Mouse (Mus musculus) A20 (cell line): ENCODE data around the gene Nav1.

Experiments used
- DNase-seq: peaks from one replicate; pipeline ENCODE4 v3.0.0-alpha.2; 2011; ENCODE audit warnings: low read depth, low spot score

The Nav1 gene

DNA sequence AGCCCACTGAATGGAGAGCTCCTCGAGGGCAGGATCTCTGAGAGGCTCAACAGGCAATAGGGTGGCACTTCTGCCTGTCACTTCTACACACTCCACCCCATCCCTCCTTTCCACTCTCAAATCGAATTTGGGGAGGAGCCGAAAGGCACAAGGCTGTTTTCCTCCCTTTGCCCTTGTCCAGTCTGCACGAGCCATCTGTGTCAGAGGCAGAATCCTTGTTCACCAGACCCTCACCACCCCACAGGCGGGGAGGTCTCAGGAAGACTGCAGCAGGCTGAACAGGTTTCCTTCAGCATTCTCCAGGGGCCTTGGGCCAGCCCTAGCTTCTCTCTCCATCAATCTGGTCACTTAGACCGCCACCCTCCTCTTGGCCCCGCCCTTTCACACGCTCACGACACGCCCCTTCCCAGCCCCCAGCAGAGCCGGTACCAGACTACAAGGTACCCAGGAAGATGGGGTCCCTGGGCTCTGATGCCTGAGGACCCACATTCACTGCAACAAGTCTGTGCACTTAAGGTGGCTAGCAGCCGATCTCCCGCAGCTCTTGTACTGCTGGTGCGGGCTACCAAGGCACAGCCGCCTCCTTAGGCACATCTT is 23.9 kb downstream of the Nav1 start:
- DNase-seq: no peak

DNA sequence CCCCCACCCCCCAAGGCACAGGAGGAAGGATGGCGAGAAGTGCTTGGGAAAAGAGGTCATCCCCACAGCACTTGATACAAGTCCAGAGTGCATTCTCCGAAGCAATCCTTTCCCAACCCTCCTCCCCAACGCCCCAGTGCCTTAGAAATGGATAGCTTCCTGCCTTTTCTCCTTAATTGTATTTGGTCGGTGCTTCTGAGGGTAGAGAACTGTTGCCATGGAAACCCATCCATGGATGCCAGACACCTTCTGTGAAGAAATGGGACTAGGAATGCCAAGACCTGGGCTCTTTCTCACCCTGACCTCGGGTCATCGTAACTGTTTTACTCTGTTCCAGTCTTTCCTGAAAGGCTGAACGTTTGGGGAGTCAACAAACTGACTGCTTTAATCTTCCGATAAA is 26.1 kb downstream of the Nav1 start:
- no peak for DNase-seq

DNA sequence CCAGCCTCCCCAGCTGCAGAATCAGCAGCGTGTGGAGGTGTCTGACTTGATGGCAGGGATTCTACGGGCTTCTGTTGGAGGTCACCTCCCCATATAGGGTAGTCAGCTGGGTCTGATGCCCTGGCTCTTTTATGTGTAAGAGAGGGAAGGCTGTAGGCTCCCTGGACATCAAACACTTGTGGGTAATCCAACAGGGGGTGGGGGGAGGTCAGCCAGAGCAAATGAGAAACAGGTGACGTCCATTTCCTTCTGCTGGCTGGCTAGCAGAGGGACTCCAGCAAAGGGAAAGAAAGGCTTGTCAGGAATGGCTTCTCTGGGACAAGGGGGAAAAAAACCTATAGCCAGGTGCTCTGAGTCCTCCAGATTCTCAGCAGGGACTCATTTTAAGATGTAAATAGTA is 28.0 kb downstream of the Nav1 start:
- no peak for DNase-seq

DNA sequence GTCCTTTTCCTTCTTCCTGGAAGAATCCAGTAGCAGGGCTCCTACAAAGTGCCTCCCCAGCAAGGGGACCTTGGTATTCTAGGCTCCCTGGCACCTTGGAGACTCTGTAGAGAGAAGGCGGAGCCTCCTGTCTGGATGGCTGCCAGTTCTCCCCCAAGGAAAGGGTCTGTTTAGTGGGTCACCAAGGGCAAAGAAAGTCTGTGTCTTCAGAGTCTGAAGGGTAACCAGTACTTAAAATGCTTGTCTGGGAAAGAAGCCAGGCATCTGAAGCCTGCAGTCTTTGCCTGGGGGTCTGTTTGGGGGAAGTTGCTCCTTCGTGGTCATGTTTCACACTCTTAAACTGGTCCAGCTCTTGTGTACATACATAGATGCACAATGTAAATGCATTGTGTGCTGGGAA is 29.3 kb downstream of the Nav1 start:
- no peak for DNase-seq

DNA sequence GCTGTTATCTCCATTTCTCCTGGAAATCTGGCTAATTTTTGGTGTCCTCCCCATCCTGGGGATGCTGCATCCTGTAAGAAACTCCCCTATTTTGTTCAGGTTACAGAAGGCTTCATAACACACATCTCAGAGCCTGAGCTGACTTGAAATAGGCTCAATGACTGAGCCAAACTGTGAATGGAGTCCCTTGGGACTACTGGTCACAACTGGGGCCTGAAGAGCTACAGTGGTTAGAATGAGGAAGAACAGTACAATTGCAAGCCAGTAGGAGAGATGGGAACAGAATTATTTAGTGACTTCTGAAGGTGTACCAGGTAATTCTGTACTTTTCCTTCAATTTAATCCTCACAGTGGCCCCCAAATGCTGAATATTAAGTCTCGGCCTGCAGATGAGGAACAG is 31.7 kb downstream of the Nav1 start:
- DNase-seq: peak; percentile 18

DNA sequence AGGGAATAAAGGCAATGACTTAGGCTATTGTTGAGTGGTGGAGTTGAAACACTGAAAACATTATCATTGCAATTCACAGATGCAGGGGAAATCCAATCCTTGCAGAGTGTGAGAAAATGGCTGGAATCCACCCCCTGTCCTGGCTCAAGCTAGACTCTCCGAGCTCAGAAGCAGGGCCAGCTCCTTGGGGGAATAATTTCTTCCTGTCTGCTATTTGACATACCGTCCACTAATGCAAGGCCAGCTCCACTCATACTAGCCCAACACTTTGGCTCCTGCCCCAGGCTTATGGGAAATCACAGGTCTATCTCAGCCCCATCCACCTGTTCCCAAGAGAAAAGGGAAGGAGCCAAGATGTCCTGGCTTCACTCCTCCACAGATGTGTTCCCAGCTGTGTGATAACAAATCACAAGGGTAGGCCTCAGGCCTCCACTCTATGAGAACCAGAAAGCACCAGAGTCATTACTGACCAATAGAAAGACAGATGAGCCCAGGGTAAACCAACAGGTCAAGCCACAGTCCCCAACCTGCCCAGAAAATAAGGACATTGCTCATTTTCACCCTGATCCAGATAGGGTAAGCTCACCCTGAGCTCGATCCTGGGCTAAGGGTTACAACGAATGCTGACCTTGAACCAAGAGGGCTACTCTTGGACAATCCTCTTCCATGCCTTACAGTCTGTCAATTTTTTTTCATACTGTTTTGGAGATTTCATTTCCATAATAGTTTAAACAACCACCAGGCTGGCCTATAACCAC is 32.5 kb downstream of the Nav1 start:
- no peak for DNase-seq

DNA sequence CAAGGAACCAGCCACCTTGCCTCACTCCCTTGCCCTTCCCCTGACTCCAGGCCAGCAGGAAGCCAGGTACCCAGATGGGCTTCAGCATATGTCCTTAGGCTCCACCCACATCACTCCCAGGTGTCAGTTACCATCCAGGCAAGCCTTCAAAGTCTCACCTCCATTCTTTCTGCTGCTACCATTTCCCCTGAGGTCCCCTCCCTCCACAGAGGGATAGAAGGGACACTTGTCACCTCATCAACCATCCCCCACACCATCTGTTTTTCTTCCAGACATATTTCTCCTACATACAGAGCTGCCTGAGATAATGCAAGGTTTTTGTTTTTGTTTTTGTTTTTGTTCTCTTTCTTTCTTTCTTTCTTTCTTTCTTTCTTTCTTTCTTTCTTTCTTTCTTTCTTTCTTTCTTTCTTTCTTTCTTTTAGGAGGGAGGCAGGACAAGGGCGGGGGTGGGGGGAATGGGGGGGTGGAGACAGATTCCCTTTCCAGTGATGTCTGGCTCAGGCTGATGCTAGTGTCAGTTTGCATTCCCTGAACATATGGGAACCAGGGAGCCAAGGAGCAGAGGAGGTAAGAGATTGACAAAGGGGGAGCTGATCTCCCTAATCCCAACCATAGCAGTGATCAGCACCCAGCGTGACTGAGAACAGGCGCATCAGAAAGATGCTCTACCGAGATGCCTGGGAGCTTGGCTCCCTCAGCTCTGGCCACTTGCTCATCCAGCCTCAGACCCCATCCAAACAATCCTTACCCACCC is 34.8 kb downstream of the Nav1 start:
- no peak for DNase-seq

DNA sequence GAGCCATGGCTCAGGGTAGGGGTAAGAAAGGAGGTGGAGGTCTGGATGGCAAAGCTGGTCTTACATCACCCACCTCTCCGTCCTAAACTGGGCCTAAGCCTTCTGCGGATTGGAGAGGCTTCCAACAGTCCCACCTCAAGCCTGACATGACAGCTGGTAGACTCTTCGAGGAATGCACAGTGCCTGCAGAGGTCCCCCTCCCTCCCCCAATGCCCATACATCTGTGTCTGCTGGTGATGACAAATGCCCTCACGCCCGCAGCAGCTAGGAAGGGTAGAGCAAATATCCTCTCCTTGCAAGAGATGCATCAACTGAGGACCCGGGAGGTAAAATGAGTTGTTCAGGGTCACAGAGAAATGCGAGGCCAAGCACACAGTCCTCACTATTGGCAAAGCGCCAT is 39.0 kb downstream of the Nav1 start:
- DNase-seq: no peak

DNA sequence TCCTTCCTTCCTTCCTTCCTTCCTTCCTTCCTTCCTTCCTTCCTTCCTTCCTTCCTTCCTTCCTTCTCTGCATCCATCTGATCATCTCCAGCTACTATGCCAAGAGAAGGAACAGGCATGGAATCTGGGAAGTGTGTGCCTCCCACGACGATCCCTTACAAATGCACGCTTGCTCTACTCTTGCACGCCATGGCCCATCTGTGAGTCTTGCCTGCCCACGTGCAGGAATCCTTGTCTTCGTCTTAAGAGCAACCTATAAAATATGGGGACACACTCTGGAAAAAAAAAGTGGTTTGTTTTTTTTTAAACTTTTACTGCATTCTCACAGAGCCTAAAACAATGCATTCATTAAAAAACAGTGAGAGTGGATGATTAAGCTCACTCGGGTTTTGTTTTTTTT is 40.5 kb downstream of the Nav1 start:
- no peak for DNase-seq

DNA sequence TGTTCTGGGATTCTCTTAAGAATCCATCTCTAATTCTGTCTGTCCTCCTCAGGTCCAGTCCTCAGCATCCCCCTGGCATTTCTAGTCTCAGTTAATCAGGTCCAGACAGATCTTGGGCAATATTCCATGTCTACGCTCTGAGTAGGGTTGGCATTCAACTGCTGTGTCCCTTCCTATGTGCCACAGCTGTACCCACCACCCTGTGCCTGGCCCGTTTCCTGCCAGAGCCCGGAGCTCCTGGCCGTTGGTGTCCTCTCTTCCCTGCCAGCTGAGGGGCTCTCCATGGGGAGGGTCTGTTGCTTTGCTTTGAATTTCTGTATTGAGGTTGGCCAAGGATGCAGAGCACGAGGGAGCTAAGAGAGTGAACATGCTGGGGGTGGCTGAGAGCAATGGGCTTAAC is 41.3 kb downstream of the Nav1 start:
- DNase-seq: no peak

DNA sequence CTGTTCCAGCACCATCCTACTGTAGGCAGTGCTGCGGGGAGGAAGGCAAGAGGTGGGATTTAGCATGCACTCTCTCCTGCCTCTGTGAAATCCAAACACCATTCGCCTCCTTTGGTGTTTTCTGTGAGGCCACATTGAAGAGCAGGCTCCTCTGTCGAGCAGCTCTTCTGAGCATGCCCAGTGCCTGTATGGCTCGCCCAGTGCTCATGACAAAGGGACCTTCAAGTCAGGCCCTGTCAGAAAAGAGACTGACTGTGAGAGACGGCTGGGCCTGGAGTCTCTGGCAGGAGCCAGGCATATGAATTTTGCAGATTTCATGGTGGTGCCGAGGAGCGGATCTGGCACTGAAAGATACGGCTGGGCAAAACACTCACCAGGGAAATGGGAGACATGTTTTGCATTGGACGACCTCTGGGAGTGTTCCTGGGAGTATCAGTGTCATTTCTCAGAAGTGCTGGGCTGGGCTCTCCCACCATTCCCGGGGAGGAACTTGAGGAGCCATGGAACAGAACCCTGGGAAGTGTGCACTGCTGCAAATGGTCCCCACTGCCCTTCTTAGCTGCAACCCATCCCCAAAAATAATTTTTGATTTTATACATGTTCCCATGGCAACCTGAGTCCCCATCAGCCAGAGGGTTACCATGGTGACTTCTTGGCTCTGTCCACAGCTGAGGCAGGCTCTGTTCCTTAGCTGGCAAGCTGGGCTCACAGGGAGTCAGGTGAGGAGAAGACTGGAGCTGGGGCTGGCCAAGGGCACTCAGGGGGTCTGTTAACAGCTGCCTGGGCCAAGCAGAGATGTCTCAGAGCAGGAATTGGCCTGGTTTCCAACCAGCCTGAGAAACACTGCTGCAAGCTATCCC is 42.2 kb downstream of the Nav1 start:
- no peak for DNase-seq

DNA sequence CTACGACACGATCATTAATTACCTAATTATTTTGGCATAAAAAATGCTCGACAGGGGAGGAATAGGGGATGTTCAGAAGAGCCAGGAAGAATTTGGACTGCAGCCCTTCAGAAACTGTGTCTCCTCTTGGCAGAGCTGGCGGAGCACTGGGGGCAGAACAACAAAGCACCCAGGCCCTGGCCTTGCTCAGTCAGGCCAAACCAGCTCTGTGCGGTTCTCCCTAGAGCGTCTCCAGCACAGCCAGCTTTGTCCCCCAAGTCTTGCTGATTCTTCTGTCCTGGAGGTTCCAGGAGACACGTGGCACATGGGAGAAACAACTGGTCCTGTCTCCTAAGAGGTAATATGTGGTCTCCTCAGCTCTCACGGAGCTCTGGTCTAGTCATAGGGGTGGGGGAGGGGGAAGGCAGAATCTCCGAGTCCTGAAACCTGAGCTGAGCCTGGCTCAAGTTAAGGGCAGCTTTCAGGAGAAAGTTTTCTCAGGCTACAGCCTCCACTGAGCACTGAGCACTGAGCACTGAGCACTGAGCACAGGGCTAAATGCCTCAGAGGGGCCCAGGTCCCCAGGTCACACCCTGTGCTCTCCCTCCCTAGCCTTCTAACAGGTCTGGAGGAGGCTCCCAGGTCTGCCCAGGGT is 43.2 kb downstream of the Nav1 start:
- DNase-seq: no peak

DNA sequence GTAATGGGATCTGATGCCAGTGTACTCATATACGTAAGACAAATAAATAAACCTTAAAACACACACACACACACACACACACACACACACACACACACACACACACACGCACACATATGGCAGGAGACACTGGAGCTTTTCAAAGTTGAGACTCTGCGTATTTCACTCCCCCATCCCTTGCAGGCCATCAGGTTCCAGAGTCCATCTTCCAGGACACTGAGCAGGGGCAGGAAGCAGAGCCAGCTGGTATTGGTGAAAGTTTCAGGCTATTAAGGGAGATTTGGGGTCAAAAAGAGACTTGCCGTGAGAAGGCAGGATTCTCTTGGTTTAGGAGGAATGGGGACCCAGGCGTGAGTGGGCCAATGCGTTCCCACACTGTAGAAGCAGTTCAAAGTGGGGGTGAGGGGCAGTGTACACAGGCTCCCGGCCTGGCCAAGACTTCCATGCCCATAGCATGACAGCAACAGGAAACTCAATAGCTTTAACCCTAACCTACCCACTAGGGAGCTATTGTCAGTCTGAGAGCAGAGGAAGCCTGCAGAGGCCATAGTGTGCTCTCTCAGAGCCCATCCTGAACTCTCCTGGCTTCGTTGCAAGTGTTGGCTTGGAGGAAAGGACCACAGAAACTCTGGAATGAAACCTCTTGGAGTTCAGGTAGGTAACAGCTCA is 44.0 kb downstream of the Nav1 start:
- no peak for DNase-seq

DNA sequence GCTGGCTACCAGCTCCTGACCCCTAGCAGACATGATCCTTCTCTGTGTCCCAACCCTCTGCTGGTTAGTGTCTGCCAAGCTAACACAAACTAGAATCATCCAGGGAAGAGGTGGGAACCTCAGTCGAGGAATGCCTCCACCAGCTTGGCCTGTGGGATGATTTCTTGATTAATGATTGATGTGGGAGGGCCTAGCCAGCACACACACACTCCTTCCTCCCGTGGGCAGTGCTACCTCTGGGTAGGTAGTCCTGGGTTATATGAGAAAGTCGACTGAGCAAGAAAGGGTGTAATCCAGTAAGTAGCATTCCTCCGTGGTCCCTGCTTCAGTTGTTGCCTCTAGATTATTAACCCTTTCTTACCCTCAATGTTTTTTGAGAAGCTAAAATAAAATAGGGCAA is 45.0 kb downstream of the Nav1 start:
- DNase-seq: no peak

DNA sequence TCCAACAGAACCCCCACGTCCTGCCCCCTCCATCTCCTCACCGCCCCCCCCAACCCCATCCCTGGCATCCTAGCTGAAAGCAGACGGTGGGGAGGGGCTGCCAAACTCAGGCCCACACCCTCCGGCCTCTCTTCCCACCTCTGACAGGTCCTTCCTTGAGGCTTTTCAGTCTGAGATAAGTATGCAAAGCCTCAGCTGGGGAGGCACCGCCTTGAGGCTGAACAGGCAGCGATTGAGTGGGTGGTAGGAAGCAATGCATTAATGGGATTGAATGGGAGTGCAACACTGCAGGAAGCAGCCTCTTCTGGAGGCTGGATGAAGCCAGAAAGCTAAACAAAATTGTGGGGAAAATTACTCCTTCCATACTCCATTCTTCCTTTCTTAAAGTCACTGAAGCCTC is 45.8 kb downstream of the Nav1 start:
- DNase-seq: no peak

DNA sequence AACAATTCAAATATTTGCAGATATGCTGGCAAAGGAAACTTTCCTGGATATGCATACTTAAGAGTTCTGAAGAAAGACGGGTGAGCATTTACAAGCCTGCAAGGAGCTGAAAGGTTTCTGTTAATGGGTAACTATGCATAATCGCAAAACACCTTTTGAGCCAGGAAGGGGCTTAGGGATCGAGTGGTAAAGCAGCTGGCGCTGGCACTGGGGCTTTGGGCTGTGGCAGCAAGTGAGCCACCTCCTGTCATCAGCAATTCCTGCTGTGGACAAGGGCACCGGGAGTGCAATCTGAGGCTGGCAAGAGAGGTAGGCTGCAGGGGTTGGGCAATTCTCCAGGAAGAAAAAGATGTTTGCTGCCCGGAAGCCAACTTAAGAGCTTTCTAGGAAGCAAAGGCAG is 49.1 kb downstream of the Nav1 start:
- DNase-seq: no peak

DNA sequence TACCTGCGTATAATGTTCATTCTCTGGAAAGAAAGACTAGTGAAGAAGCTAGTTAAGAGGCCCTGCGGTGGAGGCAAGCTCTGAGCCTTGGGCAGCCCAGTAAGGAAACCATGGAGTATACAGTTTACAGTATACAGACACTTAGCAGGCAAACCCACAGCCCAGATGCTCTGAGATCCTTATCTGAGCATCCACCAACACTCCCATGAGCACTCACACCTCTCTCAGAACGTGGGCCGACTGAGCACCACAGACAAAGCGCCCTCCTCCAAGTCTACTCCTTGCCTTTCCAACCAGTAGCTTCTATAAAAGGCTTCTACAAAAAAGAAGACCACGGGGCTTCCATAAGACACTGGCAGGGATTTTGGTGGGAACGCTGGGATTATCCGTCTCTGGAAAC is 51.2 kb downstream of the Nav1 start:
- no peak for DNase-seq

DNA sequence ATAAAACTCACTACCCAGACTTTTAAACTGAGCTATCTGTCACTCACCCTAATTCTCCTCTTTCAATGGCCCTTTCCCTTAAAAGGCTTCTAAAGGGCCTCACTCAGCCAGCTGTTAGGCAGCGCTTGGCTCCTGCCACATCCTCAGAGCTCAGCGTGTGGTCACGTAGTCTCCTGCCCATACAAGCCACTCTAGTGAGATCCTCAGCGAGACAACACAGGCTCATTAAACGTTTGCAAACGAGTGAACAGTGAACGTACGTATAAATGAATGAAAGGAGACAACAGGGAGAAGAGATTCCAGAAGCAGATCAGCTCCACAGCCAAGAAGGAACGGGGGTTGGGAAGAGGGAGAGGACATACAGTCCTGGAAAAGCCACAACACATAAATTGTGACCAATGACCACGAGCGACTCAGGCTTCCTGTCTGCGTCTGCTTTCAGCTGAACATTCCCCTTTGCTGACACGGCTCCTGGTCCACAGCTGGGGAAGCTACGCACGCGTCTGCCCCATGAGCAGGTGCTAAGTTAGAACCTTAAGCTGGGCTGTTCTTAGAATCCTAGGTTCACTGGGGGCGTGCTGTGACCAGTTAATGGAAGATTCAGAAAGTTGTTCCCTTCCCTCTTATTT is 52.3 kb downstream of the Nav1 start:
- DNase-seq: no peak

DNA sequence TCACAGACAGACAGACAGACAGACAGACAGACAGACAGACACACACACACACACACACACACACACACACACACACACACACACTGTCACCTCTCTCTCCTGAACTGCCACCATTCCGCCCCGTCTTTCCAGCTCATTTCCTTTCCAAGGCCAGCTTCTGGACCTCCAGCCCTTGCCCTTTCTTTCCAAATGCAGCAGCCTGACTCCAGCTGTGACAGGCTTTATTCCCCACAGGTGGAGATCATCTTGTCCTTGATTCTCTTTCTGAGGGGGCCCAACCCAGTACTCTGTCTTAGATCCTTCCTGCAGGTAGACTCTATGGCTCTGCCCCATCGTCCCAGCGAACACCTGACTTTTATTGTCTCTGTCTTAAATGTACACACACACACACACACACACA is 53.5 kb downstream of the Nav1 start:
- DNase-seq: no peak

DNA sequence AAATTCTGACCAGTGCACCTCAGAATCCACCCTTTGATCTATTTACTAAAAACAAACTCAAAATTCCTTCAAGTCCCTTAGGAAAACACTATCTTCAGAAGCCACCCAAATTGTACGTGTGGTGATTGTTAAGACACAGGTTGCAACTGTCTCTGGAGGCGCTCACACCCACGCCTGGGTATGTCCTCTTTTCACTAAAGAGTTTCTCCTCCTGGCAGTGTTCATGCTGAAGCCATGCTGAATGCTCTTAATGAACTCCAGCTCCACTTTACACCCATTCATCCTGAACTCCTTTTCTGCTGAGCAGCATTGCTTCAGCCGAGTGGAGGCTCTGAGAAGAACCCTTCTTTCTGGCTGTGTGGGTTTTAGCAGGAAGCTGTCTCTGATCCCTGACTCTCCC is 53.9 kb downstream of the Nav1 start:
- no peak for DNase-seq

DNA sequence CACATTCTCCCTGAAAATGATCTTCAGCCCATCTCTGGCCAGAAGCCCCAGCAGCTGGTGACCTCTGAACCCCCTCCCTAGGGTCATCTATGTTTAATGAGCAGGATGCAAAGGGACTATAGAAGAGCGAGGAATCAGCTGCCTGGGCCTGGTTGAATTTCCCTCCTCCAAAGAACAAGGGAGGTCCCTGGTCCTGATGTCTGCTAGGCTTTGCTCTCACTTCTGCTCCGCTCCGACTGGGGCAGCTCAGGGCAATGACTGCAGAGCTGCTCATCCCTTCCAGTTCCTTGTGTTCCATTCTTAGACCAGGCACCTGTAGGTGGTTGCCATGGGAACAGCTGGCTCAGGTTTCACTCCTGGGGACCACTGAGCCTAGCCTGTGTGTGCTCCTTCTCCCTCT is 56.2 kb downstream of the Nav1 start:
- no peak for DNase-seq
